Mouse (Mus musculus) limb, embryonic 13.5 days (tissue): ENCODE results near the gene Rpl22l1. TPM values are rescaled to one million over a fixed set of nuclear protein-coding genes. Genes with fewer than 3 reads are reported as not detected.
"Not testable (repeated sequence)": the region's sequence is repeated elsewhere in the genome, so short reads cannot be mapped to it uniquely, and the experiment has no call there.

Experiments
- ATAC-seq: fragments of 200-750 bp; cut with Nextera tagmentation; 2 replicates; pipeline ENCODE4 v1.8.0; 2017; ENCODE audit warnings: low read depth, moderate number of reproducible peaks, moderate TSS enrichment; ENCODE audit not compliant: low FRiP score
- H3K27ac ChIP-seq: fragments of 300-500 bp; sonication (generic); 2 replicates; pipeline ENCODE4 v1.5.1; 2015; ENCODE audit warnings: inconsistent platforms, mild to moderate bottlenecking, moderate library complexity
- H3K27me3 ChIP-seq: fragments of 300-500 bp; sonication (generic); 2 replicates; pipeline ENCODE4 v1.6.1; 2015; ENCODE audit warnings: mild to moderate bottlenecking, inconsistent platforms
- H3K36me3 ChIP-seq: fragments of 300-500 bp; sonication (generic); 2 replicates; pipeline ENCODE4 v1.6.1; 2015; ENCODE audit warnings: inconsistent platforms, mild to moderate bottlenecking, moderate library complexity
- H3K4me1 ChIP-seq: fragments of 300-500 bp; sonication (generic); 2 replicates; pipeline ENCODE4 v1.6.1; 2015; ENCODE audit warnings: inconsistent platforms
- H3K4me2 ChIP-seq: fragments of 300-500 bp; sonication (generic); replicated peaks from 2 replicates; pipeline ENCODE4 v1.6.1; 2015; ENCODE audit warnings: inconsistent platforms, mild to moderate bottlenecking, moderate library complexity
- H3K4me3 ChIP-seq: fragments of 300-500 bp; sonication (generic); 2 replicates; pipeline ENCODE4 v1.5.1; 2015; ENCODE audit warnings: moderate library complexity, mild to moderate bottlenecking, inconsistent platforms
- H3K9ac ChIP-seq: fragments of 300-500 bp; sonication (generic); 2 replicates; pipeline ENCODE4 v1.6.1; 2015; ENCODE audit warnings: mild to moderate bottlenecking, inconsistent platforms
- H3K9me3 ChIP-seq: fragments of 300-500 bp; sonication (generic); 2 replicates; pipeline ENCODE4 v1.6.1; 2016; ENCODE audit warnings: inconsistent platforms
- WGBS: fragments of 180-500 bp; shearing (Covaris S2); methylation state at CpG from one replicate; pipeline ENCODE4 v1.1.7; 2015; 5-methylcytosine and 5-hydroxymethylcytosine counted together
- polyA plus RNA-seq: library from polyadenylated mRNA; unstranded; fragments of >200 nt; fragmentation: Nextera tagmentation; extraction: Ambion mirVana; gene quantifications from 2 replicates; pipeline ENCODE4 v1.2.1, GENCODE M21; 2015

Rpl22l1 gene
- polyA plus RNA-seq, 1 experiment from 2014 or later, result 396 TPM

DNA sequence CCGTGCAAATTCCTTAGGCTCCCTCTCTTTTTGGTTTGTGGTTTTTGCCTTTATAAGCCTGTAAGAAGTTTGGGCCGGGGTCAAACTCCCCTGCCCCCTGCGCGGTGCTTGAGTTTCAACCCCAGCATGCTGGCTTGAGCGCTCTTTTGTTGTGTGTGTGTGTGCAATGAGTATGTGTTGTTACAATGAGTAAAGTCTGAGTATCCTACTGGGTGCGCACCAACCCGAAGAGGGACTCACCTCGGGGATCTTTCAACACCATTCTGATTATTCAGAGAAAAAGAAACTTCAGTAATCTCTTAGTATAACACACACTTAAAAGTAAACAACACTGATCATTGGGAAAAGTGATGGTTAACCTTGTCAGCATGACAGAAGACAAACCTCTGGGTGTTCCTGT lies 38.0 kb downstream of the Rpl22l1 start:
- Histone ChIP-seq H3K27ac (no peak overlapping the region), H3K4me1 (peaks cover 8% of the 10 kb centered on the region), H3K4me3 (no peak overlapping the region), H3K9ac (no peak overlapping the region), H3K36me3 (no peaks in the 10 kb centered on the region), H3K9me3 (no peaks in the 10 kb centered on the region), H3K27me3 (no peaks in the 10 kb centered on the region), H3K4me2 (no peak overlapping the region)
- WGBS, result 36% methylated on average over 8 of the region's 8 CpGs
- ATAC-seq, result no peak

DNA sequence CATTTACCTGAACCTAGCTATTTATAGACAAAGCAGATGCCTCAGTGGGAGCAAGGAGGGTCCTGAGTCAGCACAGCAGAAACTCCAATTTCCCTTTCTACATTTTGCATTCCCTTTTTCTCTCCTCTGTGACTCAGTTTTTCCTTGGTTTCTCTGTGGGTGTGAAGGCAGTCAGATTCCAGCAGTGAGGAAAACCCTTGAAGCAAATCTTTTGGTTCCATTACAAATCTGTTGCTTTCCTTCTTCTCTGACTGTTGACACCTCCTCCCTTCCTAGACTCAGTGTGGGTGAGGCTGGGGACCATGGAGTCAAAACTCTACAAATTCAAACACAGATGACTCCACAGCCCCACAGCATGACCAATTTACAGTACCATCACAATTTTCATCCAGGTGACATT lies 41.9 kb downstream of the Rpl22l1 start:
- Histone ChIP-seq H3K9ac (no peak overlapping the region), H3K4me2 (no peak overlapping the region), H3K4me1 (peaks cover 4% of the 10 kb centered on the region), H3K27ac (no peak overlapping the region), H3K9me3 (no peaks in the 10 kb centered on the region), H3K36me3 (no peaks in the 10 kb centered on the region), H3K4me3 (no peak overlapping the region), H3K27me3 (no peaks in the 10 kb centered on the region)
- no peak for ATAC-seq

DNA sequence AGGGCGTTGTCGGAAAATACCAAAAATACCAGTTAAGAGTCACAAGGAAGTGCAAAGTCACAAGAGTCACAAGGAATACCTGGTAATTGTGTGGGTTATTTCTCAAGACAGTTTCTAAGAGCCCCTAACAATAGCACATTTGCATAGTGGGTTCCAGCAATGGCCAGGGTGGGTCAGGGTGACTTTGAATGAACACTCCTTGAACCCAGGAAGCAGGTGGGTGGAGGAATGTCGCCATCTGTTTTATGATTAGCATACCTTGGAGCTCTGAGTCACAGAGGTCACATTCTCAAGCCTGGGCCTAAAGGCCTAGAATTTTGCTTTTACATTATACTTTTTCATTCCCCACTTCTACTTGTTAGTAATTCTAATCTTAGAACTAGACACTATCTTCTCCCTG lies 46.9 kb downstream of the Rpl22l1 start:
- WGBS, result 93% methylated on average over 3 of the region's 3 CpGs
- H3K4me2 ChIP-seq, H3K4me1 ChIP-seq, ATAC-seq, H3K36me3 ChIP-seq, H3K27ac ChIP-seq, H3K27me3 ChIP-seq, H3K4me3 ChIP-seq, H3K9ac ChIP-seq, H3K9me3 ChIP-seq: not testable (repeated sequence)

Other genes with a start within 250 kb of the Rpl22l1 start
- gene Slc2a2, start 107.5 kb upstream of the Rpl22l1 start, polyA plus RNA-seq, result 0.05 and 0.27 TPM in 2 replicates
- 8.8 and 9.0 TPM in 2 replicates for gene Eif5a2, start 24.2 kb upstream of the Rpl22l1 start, polyA plus RNA-seq
- not detected in 2 replicates for gene Gm1527, start 87.2 kb downstream of the Rpl22l1 start, polyA plus RNA-seq